In genomic region chrX:135837896-135838295, GRCm38 (mm10) we compare ENCODE assay signal across 13 mouse cellular contexts. TPM values are rescaled to one million over a fixed set of nuclear protein-coding genes. Genes with fewer than 3 reads are reported as not detected.
DNase-seq lines count a peak whose midpoint lies in the region; ATAC-seq lines count a peak whose summit lies in the region.
"Had no signal": no experiment of that assay in that cellular context is flagged by ENCODE, and none has a peak within 500 bp of the region (broad histone marks: within the 10 kb centered on the region; RNA-seq: fewer than 3 reads in every experiment).

No protein-coding gene starts in this region.

- peaks cover 12% of the 10 kb centered on the region for H3K36me3 ChIP-seq in heart, embryonic 13.5 days
- no peaks in the 10 kb centered on the region; the same call in 1 of the 2 replicates for H3K36me3 ChIP-seq in midbrain, embryonic 15.5 days (replicated peaks)

- no peak for ATAC-seq in heart, embryonic 13.5 days (ENCODE audit: extremely low read depth, insufficient number of reproducible peaks, low FRiP score, low TSS enrichment)
- 0 out of 2 replicates have a peak, but pooled peaks have one; percentile 4 for ATAC-seq in midbrain, embryonic 15.5 days (replicated peaks)
- no peak for ATAC-seq in CD4-positive, CD25-positive, alpha-beta regulatory T cell, adult 4 months
- ATAC-seq: Patski had no signal

- peak; percentile 18 for DNase-seq in cerebellum, adult 9-11 months
- no peak for DNase-seq in cerebellum, postnatal 25 days
- no peak for DNase-seq in heart, adult 8-10 months (ENCODE audit: low spot score)
- peak; percentile 57 for DNase-seq in brain, adult 2 months (ENCODE audit: low read depth, low spot score)
- no peak for DNase-seq in gastrocnemius, postnatal 10 days
- DNase-seq: gastrocnemius, adult 2 months; kidney, postnatal 10 days; thymus, postnatal 14 days had no signal

- WGBS in heart, embryonic 13.5 days, result 57% methylated on average over 2 of the region's 2 CpGs
- 63% methylated on average over 2 of the region's 2 CpGs for WGBS in midbrain, embryonic 15.5 days

- no peak overlapping the region for H3K9ac ChIP-seq in heart, embryonic 13.5 days
- no peak overlapping the region for H3K9ac ChIP-seq in midbrain, embryonic 15.5 days
- H3K9ac ChIP-seq: neural tube, embryonic 12.5 days had no signal

- H3K9me3 ChIP-seq in heart, embryonic 13.5 days, result no peaks in the 10 kb centered on the region
- no peaks in the 10 kb centered on the region for H3K9me3 ChIP-seq in midbrain, embryonic 15.5 days
- H3K9me3 ChIP-seq: neural tube, embryonic 12.5 days had no signal

- no peaks in the 10 kb centered on the region for H3K4me1 ChIP-seq in heart, embryonic 13.5 days
- no peaks in the 10 kb centered on the region for H3K4me1 ChIP-seq in midbrain, embryonic 15.5 days
- H3K4me1 ChIP-seq: neural tube, embryonic 12.5 days had no signal

- H3K27me3 ChIP-seq in heart, embryonic 13.5 days (replicated peaks), result no peaks in the 10 kb centered on the region
- H3K27me3 ChIP-seq in midbrain, embryonic 15.5 days (replicated peaks), result no peaks in the 10 kb centered on the region
- H3K27me3 ChIP-seq: neural tube, embryonic 12.5 days had no signal

- H3K27ac ChIP-seq in heart, embryonic 13.5 days (replicated peaks), result no peak overlapping the region
- H3K27ac ChIP-seq in midbrain, embryonic 15.5 days, result peak overlapping the region; percentile 76
- H3K27ac ChIP-seq: gastrocnemius, adult 2 months; neural tube, embryonic 12.5 days had no signal

- H3K4me2 ChIP-seq in heart, embryonic 13.5 days, result 0 out of 2 replicates have a peak overlapping the region, but pooled peaks have one; percentile 82
- peak overlapping the region; percentile 56; the same call in 1 of the 2 replicates for H3K4me2 ChIP-seq in midbrain, embryonic 15.5 days

- no peak overlapping the region for H3K4me3 ChIP-seq in heart, embryonic 13.5 days
- H3K4me3 ChIP-seq in midbrain, embryonic 15.5 days, result peak overlapping the region; percentile 61; the same call in 1 of the 2 replicates
- H3K4me3 ChIP-seq: gastrocnemius, adult 2 months had no signal

RNA-seq across cellular contexts. Expression of gene Gprasp2, which starts 0.9 kb away (rescaled TPM):
- 21.8 and 22.6 TPM in 2 replicates for polyA plus RNA-seq in heart, embryonic 13.5 days (2015; fragmentation: Nextera tagmentation; extraction: Ambion mirVana)
- 1 to 10 TPM; 1.2 to 5.5 (median 2.4) TPM for total RNA-seq in heart, adult 8-10 months (2022)
- polyA plus RNA-seq in midbrain, embryonic 15.5 days (2015; fragmentation: Nextera tagmentation; extraction: Ambion mirVana), result 237 and 254 TPM in 2 replicates
- total RNA-seq in gastrocnemius, postnatal 10 days (2021), result 1 to 10 TPM; 5.6 to 6.3 TPM
- 10 to 100 TPM in 1 of 2 experiments, 1 to 10 TPM in 1; 9.1 to 13.7 TPM for polyA plus RNA-seq in CD4-positive, CD25-positive, alpha-beta regulatory T cell, adult 4 months (2017; shearing (Covaris generic))

RNA-seq across cellular contexts. Expression of gene Bhlhb9, which starts 40.5 kb away (rescaled TPM):
- 57.7 and 57.9 TPM in 2 replicates for polyA plus RNA-seq in heart, embryonic 13.5 days (2015; fragmentation: Nextera tagmentation; extraction: Ambion mirVana)
- total RNA-seq in heart, adult 8-10 months (2022), result 10 to 100 TPM in 2 of 4 experiments, 1 to 10 TPM in 2; 7.5 to 16.9 (median 13.2) TPM
- 126 and 127 TPM in 2 replicates for polyA plus RNA-seq in midbrain, embryonic 15.5 days (2015; fragmentation: Nextera tagmentation; extraction: Ambion mirVana)
- total RNA-seq in gastrocnemius, postnatal 10 days (2021), result 10 to 100 TPM; 18.7 to 21.9 TPM
- 10 to 100 TPM; 11.4 to 14.2 TPM for polyA plus RNA-seq in CD4-positive, CD25-positive, alpha-beta regulatory T cell, adult 4 months (2017; shearing (Covaris generic))

Comparison
In these comparisons a context has a peak if more than half of its experiments do, and no peak if none do; other contexts are left out.
1. DNase-seq: peak in cerebellum, adult 9-11 months (single experiment) and brain, adult 2 months (single experiment); none in cerebellum, postnatal 25 days (0 of 2), heart, adult 8-10 months (single experiment) and gastrocnemius, postnatal 10 days (single experiment).
2. RNA of gene Gprasp2, which starts 0.9 kb away (polyA plus RNA-seq): 237 to 254 TPM in midbrain, embryonic 15.5 days; 21.8 to 22.6 TPM in heart, embryonic 13.5 days and 9.1 to 13.7 TPM in CD4-positive, CD25-positive, alpha-beta regulatory T cell, adult 4 months; every median in the first group is over 10 times any median in the second.